Mouse (Mus musculus) neural tube, embryonic 11.5 days (tissue): ENCODE measurements around the gene Map3k20. TPM values are rescaled to one million over a fixed set of nuclear protein-coding genes. Genes with fewer than 3 reads are reported as not detected.
A peak's percentile ranks its signal among the peaks of the same experiment; 100 is the strongest.

Source experiments
- ATAC-seq: fragments of 200-750 bp; cut with Nextera tagmentation; 2 replicates; pipeline ENCODE4 v1.8.0; 2017; ENCODE audit warnings: moderate number of reproducible peaks, mild to moderate bottlenecking, moderate TSS enrichment, moderate library complexity; ENCODE audit not compliant: insufficient read depth, low FRiP score, low TSS enrichment
- DNase-seq: peaks from one replicate; pipeline ENCODE4 v3.0.0-alpha.2; 2015; ENCODE audit warnings: low spot score
- H3K27ac ChIP-seq: fragments of 300-500 bp; sonication (generic); 2 replicates; pipeline ENCODE4 v1.5.1; 2014; ENCODE audit warnings: low read depth, mild to moderate bottlenecking, low read length
- H3K27me3 ChIP-seq: fragments of 300-500 bp; sonication (generic); 2 replicates; pipeline ENCODE4 v1.6.1; 2014; ENCODE audit warnings: mild to moderate bottlenecking, low read length, mixed read lengths; ENCODE audit not compliant: control insufficient read depth, insufficient read depth
- H3K36me3 ChIP-seq: fragments of 300-500 bp; sonication (generic); 2 replicates; pipeline ENCODE4 v1.6.1; 2014; ENCODE audit warnings: mild to moderate bottlenecking, low read length, moderate library complexity, mixed read lengths; ENCODE audit not compliant: control insufficient read depth, insufficient read depth
- H3K4me1 ChIP-seq: fragments of 300-500 bp; sonication (generic); 2 replicates; pipeline ENCODE4 v1.6.1; 2014; ENCODE audit warnings: low read length, mixed read lengths; ENCODE audit not compliant: control insufficient read depth, insufficient read depth
- H3K4me2 ChIP-seq: fragments of 300-500 bp; sonication (generic); 2 replicates; pipeline ENCODE4 v1.6.1; 2014; ENCODE audit warnings: low read depth, mild to moderate bottlenecking, moderate library complexity
- H3K4me3 ChIP-seq: fragments of 300-500 bp; sonication (generic); 2 replicates; pipeline ENCODE4 v1.5.1; 2014; ENCODE audit warnings: low read depth, low read length
- H3K9ac ChIP-seq: fragments of 300-500 bp; sonication (generic); 2 replicates; pipeline ENCODE4 v1.6.1; 2014; ENCODE audit warnings: mild to moderate bottlenecking, low read length
- H3K9me3 ChIP-seq: fragments of 300-500 bp; sonication (generic); 2 replicates; pipeline ENCODE4 v1.6.1; 2016; ENCODE audit warnings: low read length; ENCODE audit not compliant: control insufficient read depth
- WGBS: fragments of 180-500 bp; shearing (Covaris S2); extraction: QIAGEN DNeasy Blood & Tissue Kit; methylation state at CpG from one replicate; pipeline ENCODE4 v1.1.7; 2014; 5-methylcytosine and 5-hydroxymethylcytosine counted together
- polyA plus RNA-seq: library from polyadenylated mRNA; unstranded; fragments of >200 nt; fragmentation: Nextera tagmentation; extraction: Ambion mirVana; gene quantifications from 2 replicates; pipeline ENCODE4 v1.2.1, GENCODE M21; 2014

Gene Map3k20
- polyA plus RNA-seq, 1 experiment from 2014 or later, result 8.6 TPM

GRCm38 (mm10) chr2:72389942-72390341 lies 104.5 kb downstream of the Map3k20 start:
- Histone ChIP-seq H3K4me3 (no peak overlapping the region), H3K4me1 (no peaks in the 10 kb centered on the region), H3K27ac (no peak overlapping the region), H3K4me2 (no peak overlapping the region), H3K36me3 (no peaks in the 10 kb centered on the region), H3K9me3 (no peaks in the 10 kb centered on the region), H3K27me3 (no peaks in the 10 kb centered on the region), H3K9ac (no peak overlapping the region)
- DNase-seq (peak; percentile 78), ATAC-seq (no peak)
- 33% methylated on average over 9 of the region's 9 CpGs for WGBS

GRCm38 (mm10) chr2:72390474-72390873 lies 105.0 kb downstream of the Map3k20 start:
- no peak for ATAC-seq
- no peaks in the 10 kb centered on the region for H3K27me3 ChIP-seq

GRCm38 (mm10) chr2:72391024-72391423 lies 105.6 kb downstream of the Map3k20 start:
- no peak overlapping the region for H3K27ac ChIP-seq
- ATAC-seq, result no peak
- no peak overlapping the region for H3K4me2 ChIP-seq
- no peaks in the 10 kb centered on the region for H3K27me3 ChIP-seq
- no peaks in the 10 kb centered on the region for H3K36me3 ChIP-seq
- no peak overlapping the region for H3K4me3 ChIP-seq
- no peaks in the 10 kb centered on the region for H3K9me3 ChIP-seq
- DNase-seq, result no peak
- no peak overlapping the region for H3K9ac ChIP-seq
- no peaks in the 10 kb centered on the region for H3K4me1 ChIP-seq
- 72% methylated on average over 4 of the region's 4 CpGs for WGBS

More at GRCm38 (mm10) chr2:72390474-72390873, 105.0 kb downstream of the Map3k20 start:
- no peak overlapping the region for H3K4me2 ChIP-seq
- H3K4me1 ChIP-seq, result no peaks in the 10 kb centered on the region
- DNase-seq, result no peak
- no peaks in the 10 kb centered on the region for H3K9me3 ChIP-seq
- WGBS, result 78% methylated on average over 6 of the region's 6 CpGs
- no peak overlapping the region for H3K9ac ChIP-seq
- no peak overlapping the region for H3K27ac ChIP-seq
- no peak overlapping the region for H3K4me3 ChIP-seq
- H3K36me3 ChIP-seq, result no peaks in the 10 kb centered on the region

- no peaks in the 10 kb centered on the region for H3K4me1 ChIP-seq
- DNase-seq, result no peak
- 98% methylated on average over 2 of the region's 2 CpGs for WGBS
These were observed 106.3 kb downstream of the Map3k20 start for GRCm38 (mm10) chr2:72391721-72392120.

GRCm38 (mm10) chr2:72392316-72392715 lies 106.9 kb downstream of the Map3k20 start:
- no peaks in the 10 kb centered on the region for H3K36me3 ChIP-seq
- no peak overlapping the region for H3K4me2 ChIP-seq
- 90% methylated on average over 4 of the region's 4 CpGs for WGBS
- H3K9me3 ChIP-seq, result no peaks in the 10 kb centered on the region
- no peaks in the 10 kb centered on the region for H3K4me1 ChIP-seq
- H3K4me3 ChIP-seq, result no peak overlapping the region
- H3K27ac ChIP-seq, result no peak overlapping the region
- no peak overlapping the region for H3K9ac ChIP-seq
- no peaks in the 10 kb centered on the region for H3K27me3 ChIP-seq
- DNase-seq (no peak), ATAC-seq (no peak)

More at GRCm38 (mm10) chr2:72391721-72392120, 106.3 kb downstream of the Map3k20 start:
- no peak overlapping the region for H3K9ac ChIP-seq
- no peaks in the 10 kb centered on the region for H3K9me3 ChIP-seq
- H3K27me3 ChIP-seq, result no peaks in the 10 kb centered on the region
- H3K4me2 ChIP-seq, result no peak overlapping the region
- H3K27ac ChIP-seq, result no peak overlapping the region
- no peak for ATAC-seq
- no peaks in the 10 kb centered on the region for H3K36me3 ChIP-seq
- no peak overlapping the region for H3K4me3 ChIP-seq

GRCm38 (mm10) chr2:72396934-72397333 lies 111.5 kb downstream of the Map3k20 start:
- WGBS, result 68% methylated on average over 6 of the region's 6 CpGs
- Histone ChIP-seq H3K27ac (no peak overlapping the region), H3K4me2 (no peak overlapping the region), H3K9ac (no peak overlapping the region), H3K4me1 (no peaks in the 10 kb centered on the region), H3K36me3 (no peaks in the 10 kb centered on the region), H3K4me3 (no peak overlapping the region), H3K27me3 (no peaks in the 10 kb centered on the region), H3K9me3 (no peaks in the 10 kb centered on the region)
- ATAC-seq (no peak), DNase-seq (no peak)

GRCm38 (mm10) chr2:72398227-72398626 lies 112.8 kb downstream of the Map3k20 start:
- H3K4me1 ChIP-seq, result no peaks in the 10 kb centered on the region
- no peak overlapping the region for H3K4me3 ChIP-seq
- ATAC-seq (no peak), DNase-seq (peak; percentile 52)
- no peaks in the 10 kb centered on the region for H3K27me3 ChIP-seq
- no peak overlapping the region for H3K9ac ChIP-seq
- no peak overlapping the region for H3K27ac ChIP-seq
- H3K4me2 ChIP-seq, result no peak overlapping the region
- WGBS, result 22% methylated on average over 13 of the region's 13 CpGs
- H3K9me3 ChIP-seq, result no peaks in the 10 kb centered on the region
- H3K36me3 ChIP-seq, result no peaks in the 10 kb centered on the region

GRCm38 (mm10) chr2:72399469-72400195 lies 114.2 kb downstream of the Map3k20 start:
- H3K4me1 ChIP-seq, result no peaks in the 10 kb centered on the region
- no peak overlapping the region for H3K4me3 ChIP-seq
- H3K9me3 ChIP-seq, result no peaks in the 10 kb centered on the region
- no peaks in the 10 kb centered on the region for H3K36me3 ChIP-seq
- no peak overlapping the region for H3K27ac ChIP-seq
- DNase-seq (no peak), ATAC-seq (no peak)
- WGBS, result 69% methylated on average over 12 of the region's 12 CpGs
- H3K27me3 ChIP-seq, result no peaks in the 10 kb centered on the region
- no peak overlapping the region for H3K4me2 ChIP-seq
- H3K9ac ChIP-seq, result no peak overlapping the region

GRCm38 (mm10) chr2:72401290-72401689 lies 115.9 kb downstream of the Map3k20 start:
- no peak overlapping the region for H3K4me3 ChIP-seq
- H3K9me3 ChIP-seq, result no peaks in the 10 kb centered on the region
- H3K4me2 ChIP-seq, result no peak overlapping the region
- no peaks in the 10 kb centered on the region for H3K27me3 ChIP-seq
- no peaks in the 10 kb centered on the region for H3K36me3 ChIP-seq
- no peak overlapping the region for H3K27ac ChIP-seq
- no peak for ATAC-seq
- no peaks in the 10 kb centered on the region for H3K4me1 ChIP-seq
- DNase-seq, result no peak
- 90% methylated on average over 9 of the region's 9 CpGs for WGBS
- no peak overlapping the region for H3K9ac ChIP-seq
